Mouse (Mus musculus) cerebellum, postnatal 14 days (tissue): ENCODE data around the gene Dennd6a.
"Not testable (repeated sequence)": the region's sequence is repeated elsewhere in the genome, so short reads cannot be mapped to it uniquely, and the experiment has no call there.

ENCODE experiments used
- DNase-seq, 2 experiments: peaks; one replicate each; pipeline ENCODE4 v3.0.0; 2021; ENCODE audit warnings: mixed read lengths in 2 of 2

Gene Dennd6a

DNA sequence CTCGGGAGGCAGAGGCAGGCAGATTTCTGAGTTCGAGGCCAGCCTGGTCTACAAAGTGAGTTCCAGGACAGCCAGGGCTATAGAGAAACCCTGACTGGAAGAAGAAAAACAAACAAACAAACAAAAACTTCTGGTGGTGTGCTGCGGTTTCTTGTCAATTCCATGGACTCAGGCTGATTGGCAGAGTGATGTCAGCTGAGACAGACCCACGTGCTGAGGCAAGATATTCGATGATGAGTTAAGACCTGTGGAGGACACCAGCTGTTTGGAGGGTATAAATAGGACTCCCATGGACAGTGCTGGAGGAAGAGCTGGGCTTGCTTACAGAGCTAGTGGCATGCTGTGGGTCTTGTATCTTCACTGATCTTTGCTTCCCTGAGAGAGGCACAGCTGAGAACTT lies at the start of gene Dennd6a:
Dennd6a (plus strand) TSS at position 301 of the 400 bp plus-strand sequence.
- not testable (repeated sequence) for DNase-seq

DNA sequence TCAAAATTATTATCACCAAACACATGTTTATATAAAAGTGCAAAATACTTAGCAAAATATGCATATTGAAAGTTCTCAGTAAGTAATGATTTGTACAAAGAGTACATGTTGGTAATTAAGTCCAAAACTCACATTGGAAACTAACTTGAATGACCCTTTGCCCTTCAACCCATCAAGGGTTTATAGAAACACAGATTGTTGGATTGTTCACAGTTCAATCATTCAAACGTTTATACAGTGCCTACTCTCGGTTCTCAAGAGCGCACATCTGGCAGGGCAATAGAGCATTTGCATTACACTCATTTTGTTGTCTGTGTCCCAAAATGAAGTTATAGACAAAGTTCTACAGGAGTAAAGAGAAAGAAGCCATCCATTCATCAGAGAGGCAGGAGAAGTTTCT lies 47.7 kb upstream of the Dennd6a start:
- no peak for DNase-seq

DNA sequence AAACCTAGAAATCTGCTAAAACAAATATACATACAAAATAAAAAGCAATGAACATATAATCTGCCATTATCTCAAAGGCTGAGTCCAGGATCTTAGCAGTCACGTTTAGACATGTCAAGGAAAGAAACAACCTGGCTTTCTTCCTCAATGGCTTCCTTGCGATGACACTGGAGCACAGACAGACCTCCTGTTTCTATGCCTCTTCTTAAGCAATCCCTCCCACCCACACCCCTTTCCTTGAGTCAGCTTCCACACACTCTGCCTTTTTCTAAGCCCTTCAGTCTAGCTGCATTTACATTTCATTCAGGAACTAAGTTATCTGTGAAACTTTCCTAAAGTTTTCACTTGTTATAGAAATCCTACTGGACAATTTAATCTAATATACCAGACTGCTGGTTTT lies 45.4 kb upstream of the Dennd6a start:
- DNase-seq, result no peak

DNA sequence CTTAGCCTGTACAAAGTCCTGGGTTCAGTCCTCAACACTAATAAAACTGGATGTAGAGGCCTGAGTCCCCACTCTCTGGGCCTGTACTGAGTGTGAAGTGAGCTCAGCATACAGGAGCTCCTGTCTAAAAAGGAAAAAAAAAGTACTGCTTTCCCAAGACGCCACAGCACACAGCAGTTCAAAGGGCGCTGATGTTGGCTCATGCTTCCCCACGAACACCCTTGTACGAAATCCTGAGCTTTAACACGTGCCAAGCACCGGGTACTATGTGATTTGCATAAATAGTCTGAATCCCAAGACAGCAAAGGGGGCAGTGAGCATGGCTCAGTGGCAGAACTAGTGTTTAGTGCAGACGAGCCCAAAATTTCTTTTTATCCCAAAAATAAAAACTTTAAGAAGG lies 43.3 kb upstream of the Dennd6a start:
- DNase-seq, result no peak

DNA sequence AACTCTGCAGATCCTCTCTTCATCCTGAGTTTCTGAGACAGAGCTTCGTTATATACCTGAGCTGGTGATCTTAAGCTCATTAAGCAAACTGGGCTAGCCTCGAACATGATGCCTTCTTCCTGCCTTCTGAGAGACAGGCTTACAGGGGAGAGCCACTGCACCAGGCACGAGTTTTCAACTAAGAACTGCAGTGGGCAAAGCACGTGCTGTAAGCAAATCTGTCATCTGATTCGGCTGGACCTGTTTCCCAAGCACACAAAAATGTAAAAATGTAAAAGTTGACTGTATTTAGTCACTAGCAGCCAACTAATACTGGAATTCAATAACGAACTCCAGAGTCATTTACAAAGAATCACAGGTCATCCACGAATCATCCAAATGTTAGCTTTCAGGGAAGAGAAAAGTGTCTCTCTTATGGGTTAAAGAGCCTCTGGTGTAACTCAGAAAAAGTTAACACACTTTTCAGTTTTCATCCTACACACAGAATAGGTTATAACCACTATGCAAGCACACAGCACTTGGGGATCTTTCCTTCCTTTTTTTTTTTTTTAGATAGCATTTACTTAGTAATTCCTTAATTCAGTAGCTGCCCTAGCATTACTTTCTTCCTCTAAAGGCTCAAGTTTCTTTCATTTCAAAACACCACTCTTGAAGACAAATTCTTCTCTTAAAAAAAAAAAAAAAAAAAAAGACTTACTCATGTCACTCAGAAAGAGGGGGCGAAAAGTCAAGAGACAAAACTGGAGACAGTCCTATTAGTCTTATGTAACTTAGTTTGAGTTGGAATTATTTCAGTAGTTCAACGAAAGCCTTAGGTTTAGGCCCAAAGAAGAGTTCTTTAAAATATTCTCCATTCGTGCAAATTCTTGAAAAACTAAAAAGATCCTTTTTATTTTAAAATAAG lies 42.0 kb upstream of the Dennd6a start:
- no peak for DNase-seq

DNA sequence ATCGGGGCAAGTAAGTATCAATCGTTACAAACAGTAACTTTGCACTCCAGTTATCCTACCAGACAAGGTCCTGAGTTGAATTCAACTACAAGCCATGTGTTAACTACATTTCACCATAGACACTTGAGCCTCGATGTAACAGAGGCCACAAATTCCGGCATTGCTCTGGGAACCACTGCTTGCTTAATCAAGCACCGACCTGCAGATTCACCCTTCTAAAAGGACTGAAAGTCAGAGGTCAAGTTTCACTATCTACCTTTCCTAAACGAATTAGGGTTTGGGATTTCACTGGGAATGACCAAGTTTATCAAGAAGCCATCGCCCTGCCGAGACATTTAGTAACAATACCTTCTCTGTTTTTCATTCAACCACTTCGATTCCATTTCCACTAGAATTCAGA lies 40.9 kb upstream of the Dennd6a start:
- no peak for DNase-seq

DNA sequence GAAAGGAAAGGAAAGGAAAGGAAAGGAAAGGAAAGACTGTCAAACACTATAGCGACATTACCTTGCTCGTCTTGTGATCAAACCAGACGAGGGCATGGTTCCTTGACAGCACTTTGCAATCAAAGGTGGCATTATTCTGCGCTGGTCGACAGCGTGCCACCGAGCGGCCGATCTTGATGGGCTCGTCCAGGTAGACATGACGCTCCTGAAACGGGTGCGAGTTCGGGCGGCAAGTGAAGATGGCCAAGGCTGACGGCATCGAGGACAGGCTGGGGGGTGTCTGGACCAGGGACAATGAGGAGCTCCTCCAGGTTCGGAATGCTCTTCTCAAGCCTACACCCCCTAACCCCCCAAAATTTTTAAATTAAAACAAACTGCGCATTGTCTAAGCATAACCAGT lies 40.4 kb upstream of the Dennd6a start:
- peak; percentile 45 for DNase-seq

DNA sequence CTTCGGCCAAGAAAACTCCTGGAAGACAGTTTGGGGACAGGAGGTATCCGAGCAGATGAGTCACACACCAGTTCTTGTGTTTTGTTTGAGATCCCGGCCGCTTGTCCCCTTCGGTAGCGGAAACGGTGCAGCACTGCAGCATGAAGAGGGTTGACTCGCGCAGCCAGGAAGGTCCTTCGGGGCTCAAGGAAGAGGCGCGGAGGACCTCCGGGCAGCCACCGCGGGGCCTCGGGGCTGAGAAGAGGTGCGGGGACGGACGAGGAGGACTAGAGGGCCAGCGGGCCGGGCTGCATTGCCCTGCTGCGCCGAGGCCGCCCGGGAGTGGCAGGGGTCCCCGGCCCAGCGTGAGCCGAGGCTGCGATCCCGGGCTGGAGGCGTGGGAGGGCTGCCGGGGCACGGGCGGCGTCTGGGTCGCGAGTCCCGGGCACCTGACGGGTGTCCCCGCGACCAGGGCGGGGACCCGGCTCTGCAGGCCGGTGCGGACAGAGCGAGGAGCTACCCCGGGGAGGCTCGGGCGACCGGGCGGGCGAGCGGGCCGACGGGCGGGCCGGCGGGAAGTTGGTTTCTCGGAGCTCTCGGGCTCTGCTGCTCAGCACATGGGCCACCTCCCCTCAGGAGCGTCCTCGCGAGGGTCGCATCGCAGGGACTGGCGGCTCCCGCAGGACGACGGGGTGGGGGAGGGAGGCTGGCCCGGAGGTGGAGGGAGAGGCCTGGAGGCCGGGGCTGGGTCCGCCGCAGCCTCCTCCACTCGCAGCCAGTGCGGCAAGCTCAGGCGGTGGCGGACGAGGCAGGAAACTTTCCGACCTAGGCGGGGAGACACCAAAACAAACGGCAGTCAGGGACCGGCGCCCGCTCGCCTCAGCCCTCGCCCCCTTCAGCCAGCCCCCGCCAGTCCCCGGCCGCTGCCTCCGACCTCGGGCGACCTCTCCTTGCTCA lies 39.6 kb upstream of the Dennd6a start:
- peak; percentile 50 to 72 for DNase-seq

DNA sequence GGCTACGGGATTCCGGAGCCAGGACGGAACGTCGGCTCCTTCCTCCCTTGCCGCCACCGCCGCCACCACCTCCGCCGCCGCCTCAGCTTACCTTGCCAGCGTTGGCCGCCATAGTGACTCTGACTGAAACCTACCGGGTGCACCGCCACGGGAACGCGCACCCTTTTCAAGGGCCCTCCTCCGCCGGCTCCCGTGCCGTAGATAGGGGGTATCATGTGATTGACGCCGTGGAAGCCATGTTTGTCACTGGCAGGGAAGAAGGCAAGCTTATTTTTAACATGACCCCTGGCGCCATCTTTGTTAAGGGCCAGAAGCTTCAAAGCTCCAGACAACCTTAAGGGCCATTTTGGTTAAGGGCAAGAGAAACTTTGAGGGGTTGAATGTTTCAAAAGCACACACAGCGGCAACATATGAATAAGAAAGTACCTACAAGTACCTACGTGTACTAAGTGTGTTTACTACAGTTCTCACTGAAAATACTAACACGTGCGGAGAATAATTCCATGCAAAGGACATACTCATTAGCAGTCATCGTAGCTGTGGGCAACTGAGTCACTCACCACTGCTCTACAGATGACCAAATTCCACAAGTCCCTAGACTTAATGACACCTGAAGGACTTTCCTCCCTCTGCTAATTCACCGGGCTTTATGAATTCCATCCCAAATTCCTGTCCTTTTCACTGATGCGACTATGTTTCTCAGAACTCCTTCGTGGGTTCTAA lies 38.7 kb upstream of the Dennd6a start, which contains the start of gene Slmap:
Slmap (minus strand) TSS at position 175 of the 723 bp plus-strand sequence.
- peak; percentile 99 to 100 for DNase-seq

DNA sequence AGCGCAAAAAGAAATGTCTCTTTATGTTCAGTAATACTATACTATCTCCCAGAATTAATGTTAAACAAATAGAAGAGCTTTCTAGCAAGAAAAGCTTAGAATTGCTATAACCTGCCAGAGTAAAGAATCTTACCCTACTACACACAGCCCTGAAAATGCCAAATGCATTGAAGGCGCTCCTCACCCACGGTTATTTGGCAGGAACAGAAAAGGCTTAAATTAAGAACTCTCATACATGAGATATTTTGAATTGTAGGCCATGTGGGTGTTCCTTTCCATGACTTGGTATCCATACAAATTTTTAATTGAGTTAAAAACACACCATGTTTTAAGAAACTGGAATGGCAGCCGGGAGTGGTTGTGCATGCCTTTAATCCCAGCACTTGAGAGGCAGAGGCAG lies 34.4 kb upstream of the Dennd6a start:
- DNase-seq, result no peak

DNA sequence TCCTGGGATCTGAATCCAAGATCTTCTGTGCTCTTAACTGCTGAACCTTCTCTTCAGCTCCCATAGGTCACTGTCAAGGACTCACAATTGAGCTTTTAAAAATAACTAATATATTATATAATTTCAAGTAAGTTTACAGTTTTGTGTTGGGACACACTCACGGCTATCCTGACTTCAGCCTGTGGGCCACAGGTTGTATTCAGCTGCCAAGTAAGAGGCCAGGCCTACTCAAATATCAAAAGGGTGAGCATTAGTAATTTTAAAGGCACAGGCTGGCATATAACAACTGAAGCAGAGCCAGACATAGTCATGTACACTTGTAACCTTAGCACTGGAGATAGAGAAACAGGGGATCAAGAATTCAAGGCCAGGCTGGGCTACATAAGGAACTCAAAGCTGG lies 33.1 kb upstream of the Dennd6a start:
- DNase-seq, result no peak

DNA sequence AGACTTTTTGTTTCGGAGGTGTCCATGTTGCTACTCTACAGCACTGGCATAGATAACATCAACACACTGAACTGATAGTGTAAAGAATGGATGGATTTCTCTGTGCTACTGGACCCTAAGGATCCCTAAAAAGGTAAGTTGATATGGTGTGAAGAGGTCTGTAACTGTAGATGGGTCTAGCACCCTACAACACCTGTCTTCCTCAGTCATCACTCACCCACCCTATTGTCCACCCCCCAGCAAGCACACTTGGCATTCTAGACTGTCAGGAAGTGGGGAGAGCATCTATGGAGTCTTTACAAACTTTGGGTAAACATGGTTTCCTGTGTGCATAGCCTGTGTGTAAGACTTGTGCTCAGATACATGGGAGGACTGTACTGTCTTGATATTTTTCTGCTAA lies 31.5 kb upstream of the Dennd6a start:
- no peak for DNase-seq

DNA sequence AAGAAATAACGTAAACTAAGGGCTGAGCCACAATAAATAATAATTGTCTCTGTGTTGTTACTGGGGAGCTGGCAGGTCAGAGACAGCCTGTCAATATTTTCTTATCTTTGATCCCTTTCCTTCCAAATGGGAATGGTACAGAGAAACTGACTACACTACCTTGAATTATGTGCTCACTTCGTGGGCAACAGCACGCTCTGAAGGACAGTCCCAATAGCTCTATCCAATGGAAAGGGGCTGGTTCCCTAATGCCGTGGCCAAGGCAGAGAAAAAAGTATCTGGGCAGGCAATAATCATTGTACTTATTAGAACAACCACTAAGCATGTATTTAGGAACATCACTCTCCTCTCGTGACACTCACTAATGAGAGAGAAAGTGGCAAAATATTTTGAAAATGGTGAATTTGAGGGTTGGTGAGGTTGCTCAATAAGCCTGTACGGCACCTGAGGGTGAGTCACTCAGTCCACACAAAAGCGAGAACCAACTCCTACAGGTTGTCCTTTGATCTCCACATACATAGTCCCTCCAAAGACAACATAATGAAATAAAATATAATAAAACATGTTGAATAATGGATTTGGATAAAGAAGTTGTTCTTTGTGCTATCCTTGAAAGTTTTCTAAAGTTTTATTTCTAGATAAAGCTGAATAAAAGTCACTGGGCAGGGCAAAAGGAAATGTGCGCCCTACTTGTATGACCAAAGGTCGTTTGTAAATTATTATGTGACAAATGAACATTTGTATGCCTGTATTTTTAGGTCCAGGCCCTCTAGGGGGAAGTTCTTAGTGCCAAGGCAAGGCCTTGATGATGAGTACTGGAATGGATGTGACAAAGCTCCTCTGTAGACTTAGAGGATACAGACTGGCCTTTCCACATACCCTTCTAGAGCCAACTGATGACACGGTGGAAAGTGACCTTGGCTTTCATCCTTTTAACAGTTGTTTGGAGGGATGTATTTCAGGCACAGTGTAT lies 25.9 kb upstream of the Dennd6a start:
- no peak for DNase-seq

DNA sequence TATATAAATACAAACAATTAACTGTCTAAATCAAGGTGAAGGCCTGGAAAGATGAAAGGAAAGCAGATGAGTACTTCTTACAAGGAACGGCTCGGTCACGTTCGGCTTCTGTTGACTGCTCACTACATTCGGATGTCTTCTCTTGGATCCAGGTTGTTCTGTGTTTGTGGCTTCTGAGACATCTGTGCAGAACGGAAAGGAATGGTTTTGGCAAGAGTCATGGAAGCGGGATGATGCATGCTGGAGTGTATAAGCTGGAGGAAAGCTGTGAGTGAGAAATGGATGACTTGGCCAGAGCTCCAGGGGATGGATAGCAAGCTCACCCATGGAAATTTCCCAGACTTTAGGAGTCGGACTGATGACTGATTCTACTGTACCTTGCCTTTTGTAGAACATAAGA lies 22.9 kb upstream of the Dennd6a start:
- DNase-seq, result no peak

DNA sequence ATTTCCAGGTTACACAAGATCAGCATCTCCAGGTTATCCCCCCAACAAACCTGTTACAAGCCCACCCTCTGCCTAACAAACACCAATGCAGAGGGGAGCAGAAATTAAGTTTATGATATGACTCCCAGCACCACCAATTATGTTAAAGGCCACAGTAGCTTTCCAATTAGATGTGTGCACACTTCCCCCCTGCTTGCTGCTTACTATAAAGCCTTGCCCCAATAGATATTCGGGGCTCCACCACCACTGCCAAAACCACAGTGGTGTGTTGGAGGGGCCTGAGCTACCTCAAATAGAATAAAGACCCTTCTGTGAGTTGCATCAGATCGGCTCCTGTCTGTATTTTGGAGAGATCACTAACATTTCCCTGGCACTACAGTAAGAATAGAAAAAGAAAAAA lies 21.2 kb upstream of the Dennd6a start:
- DNase-seq, result no peak

DNA sequence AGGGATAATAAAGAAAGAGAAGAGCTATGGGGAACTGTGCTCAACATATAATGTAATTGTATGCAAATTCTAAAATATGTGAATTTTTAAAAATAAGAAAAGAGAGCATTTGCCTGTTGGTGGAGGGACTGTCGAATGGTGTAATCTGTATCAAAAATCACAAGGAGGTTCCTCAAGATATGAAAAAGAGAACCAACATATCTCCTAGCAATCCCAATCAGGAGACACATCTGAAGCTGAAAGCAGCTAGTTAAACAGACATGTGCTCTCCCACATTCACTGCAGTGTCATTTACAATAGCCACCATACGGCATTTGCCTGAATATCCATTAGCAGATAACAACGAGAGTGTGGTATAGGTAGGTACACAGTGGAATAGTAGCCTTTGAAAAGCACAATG lies 20.8 kb upstream of the Dennd6a start:
- DNase-seq, result no peak

DNA sequence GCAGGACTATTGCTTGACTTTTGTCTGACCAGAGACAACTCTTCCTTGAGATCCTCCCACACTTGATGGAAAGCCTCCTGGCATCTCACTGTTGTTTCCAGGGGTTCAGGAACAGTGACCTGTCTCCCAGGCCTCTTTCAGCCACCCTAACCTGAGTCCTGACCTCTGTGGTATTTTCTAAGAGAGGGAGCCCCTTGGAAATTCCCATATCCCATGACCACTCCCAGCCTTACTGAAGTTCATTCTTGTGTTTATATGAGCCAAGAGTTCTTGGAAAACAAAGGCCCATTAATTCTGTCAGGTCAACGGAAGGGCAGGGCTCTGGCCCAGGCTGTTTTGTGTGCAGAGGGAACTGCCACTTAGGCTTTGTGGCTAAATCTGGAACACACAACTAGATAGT lies 16.1 kb upstream of the Dennd6a start:
- DNase-seq, result no peak

DNA sequence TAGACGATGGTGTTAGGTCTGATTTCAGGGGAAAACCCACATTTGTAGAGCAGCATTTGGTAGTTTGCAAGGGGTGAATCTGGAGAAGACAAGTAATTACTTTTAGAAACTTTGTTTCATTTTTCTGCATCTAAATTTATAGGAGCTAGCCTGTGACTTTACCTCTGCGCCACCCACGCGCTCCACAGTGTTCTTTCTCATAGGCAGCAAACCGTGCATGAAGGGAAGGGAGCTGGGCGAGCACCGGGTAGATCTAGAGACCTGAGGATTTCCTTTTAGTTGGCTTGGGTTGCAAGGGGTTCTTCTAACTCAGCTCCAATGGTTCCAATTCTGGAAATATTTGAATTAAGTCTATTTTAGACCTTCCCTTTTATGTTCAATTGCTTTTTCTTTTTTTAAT lies 15.1 kb upstream of the Dennd6a start:
- no peak for DNase-seq

DNA sequence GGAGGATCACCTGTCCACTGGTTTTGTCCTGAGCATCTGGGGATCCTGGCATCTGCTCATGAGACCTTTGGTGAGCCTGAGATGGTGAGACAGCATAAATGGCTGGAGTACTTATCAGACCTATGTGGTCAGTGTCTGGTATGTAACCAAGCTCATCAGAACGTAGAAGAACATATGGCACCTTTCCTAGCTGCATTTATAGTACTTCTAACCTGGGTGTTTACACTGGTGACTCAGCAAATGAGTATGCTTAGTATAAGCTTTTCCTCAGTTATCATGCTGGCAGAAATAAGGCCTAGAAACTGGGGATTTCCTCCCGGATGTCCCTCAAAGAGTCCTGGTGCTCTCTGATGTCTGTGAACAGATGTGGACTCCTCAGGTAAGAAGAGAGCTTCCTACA lies 11.4 kb upstream of the Dennd6a start:
- DNase-seq, result no peak

DNA sequence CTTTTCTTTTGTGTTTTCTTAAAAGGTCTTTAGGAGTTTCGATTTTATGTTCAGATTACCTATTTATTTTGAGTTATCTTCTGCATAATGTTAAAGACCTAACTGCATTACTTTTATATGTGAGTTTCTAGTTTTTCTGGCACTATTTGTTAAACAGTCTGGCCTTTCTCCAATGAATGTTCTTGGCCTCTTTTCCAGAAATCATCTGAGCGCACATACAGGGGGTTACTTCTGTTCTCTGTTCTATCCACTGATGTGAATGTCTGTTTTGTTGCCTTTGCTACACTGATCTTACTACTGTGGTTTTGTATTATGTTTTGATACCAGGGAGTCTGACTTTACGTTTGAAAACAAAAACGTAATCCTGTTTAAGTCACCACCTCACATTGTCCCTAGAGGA lies 3.8 kb upstream of the Dennd6a start:
- peak in 1 of 2 experiments; percentile 30 for DNase-seq

DNA sequence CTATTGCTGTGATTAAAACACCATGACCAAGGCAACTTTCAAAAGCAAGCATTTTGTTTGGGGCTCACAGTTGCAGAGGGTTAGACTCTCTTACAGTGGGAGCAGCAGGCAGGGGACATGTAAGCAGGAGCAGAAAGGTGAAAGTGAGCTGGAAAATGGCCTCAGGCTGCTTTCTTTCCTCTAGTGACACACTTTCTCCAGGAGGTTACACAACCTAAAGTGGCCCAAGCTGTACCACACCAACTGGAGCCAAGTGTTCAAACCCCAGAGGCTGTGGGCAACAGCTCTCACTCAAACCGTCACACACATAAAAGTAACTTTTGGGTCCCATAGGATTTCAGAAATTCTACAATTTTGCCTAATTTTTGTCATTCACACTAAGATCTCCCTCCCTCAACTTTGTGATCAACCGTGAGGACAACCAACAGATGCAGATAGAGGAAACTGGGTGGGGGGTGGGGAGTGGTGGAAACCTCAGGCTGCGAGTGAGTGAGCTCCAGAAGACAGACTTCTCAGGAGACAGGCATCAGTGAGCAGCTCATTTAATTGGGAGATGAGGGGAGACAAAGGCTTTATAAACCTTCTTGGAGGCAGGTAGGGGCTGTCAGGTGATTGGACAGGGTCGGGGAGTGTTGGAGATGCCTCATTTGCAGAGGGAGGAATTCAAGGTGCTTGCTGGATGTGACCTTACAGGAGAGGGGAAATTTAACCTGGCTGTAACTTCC lies 1.5 kb upstream of the Dennd6a start:
- no peak for DNase-seq
